Mouse (Mus musculus) CD4-positive helper T cell, adult 2 months (primary cell): ENCODE measurements around the gene Angptl2.

Experiments used
- DNase-seq: peaks from one replicate; pipeline ENCODE4 v3.0.0-alpha.2; 2012; ENCODE audit warnings: low read depth, missing footprints, low spot score

The Angptl2 gene

DNA sequence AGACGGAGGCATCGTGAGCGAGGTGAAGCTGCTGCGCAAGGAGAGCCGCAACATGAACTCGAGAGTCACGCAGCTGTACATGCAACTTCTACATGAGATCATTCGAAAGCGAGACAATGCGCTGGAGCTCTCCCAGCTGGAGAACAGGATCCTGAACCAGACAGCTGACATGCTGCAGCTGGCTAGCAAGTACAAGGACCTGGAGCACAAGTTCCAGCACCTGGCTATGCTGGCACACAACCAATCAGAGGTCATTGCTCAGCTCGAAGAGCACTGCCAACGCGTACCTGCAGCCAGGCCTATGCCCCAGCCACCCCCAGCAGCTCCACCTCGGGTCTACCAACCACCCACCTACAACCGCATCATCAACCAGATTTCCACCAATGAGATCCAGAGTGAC lies 12.7 kb downstream of the Angptl2 start:
- DNase-seq = no peak

- DNase-seq = no peak
These were observed 14.8 kb downstream of the Angptl2 start for GRCm38 (mm10) chr2:33230701-33231100.

- DNase-seq = no peak
These were observed 15.9 kb downstream of the Angptl2 start for GRCm38 (mm10) chr2:33231788-33232187.

DNA sequence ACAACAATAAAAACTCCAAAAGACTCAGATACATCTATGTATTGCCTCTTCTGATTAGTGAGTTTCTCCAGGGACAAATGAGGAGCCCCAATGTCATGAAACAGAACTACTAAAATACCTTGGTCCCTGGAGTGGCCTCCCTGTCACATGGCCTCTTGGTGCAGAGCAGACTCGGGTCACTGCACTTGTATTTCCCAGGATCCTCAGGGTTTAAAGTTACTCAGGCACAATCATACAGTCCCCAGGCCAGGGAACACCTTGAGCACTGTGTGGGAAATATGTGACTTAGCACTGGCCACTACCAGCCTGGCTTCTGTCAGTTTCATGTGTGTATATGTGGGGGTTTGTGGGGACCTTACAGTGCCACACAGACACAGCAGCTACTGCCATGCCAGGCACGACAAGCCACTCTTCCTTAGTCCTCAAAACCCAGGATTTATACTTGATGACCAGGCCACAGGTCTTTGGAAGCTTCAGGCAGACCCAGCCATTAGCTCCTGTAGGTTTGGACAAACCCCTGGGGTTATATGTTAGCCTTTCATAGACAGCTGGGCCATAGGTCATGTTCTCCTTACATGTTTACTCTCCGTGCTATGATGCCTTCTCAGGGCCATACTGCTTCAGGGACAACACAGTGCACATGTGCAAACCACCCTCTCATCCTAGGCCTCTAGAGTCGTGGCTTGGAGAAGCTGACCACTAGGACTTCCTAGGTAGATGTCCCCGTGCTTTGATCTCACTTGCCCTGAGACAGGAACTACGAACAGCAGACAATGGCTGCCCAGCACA lies 17.1 kb downstream of the Angptl2 start:
- DNase-seq = no peak

GRCm38 (mm10) chr2:33233856-33234255 lies 18.0 kb downstream of the Angptl2 start:
- no peak for DNase-seq

DNA sequence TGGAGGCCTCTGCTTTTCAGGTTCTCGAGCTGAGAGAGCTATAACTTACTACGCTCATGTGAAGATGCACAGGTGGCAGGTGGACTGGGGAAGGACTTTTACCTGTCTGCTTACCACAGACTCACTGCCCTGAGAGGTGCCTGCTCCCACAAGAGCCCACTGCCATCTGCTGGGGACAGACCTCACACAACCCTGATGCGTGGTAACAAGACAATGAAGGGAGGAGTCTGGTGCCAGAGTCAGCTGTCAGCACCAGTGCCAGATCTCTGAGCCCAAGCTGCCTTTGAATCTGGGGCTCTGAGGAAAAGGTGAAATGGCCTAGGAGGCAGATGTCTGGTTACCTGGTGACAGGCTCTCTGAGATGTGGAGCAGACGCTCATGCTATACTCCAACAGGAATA lies 19.0 kb downstream of the Angptl2 start:
- DNase-seq = no peak

DNA sequence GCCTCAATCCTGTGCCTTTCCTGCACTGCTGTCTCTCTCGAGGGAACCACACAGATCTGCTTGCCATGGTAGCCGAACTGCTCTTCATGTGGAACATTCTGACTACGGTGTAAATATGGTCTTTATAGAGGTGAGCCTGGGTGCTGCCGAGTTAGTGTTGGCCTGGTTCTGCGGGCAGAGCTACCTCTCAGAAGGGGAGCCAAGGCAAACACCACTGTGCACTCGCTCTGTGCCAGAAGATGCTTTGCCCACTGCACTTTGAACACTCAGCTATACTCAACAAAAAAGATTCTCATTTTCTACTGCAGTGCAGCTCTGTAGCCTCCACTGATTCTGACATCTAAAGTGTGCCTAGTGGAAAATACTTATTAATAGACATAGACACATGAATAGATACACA lies 21.7 kb downstream of the Angptl2 start:
- DNase-seq = no peak

DNA sequence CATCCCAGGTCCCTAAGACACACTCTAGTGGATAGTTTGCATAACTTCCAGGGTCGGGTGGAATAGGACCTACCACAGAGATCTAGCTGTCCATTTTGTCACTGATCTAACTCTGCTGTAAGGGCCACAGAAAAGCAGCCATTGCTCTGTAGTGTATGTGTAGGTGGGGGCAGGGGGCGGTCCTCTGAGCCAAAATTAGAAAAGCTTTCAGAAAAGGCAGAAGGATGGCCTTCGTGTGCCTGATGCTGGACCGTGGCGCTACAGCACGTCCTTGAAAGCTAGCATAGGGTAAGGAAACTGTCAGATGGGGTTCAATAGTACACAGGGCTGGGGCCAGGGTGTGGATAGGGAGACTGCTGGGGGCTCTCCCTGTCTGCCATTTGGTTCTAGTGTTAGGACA lies 29.0 kb downstream of the Angptl2 start:
- no peak for DNase-seq

- no peak for DNase-seq
These were observed 29.5 kb downstream of the Angptl2 start for GRCm38 (mm10) chr2:33245350-33245749.

- no peak for DNase-seq
These were observed 31.0 kb downstream of the Angptl2 start for GRCm38 (mm10) chr2:33246841-33247240.

- DNase-seq = no peak
These were observed 32.7 kb downstream of the Angptl2 start for GRCm38 (mm10) chr2:33248549-33248948.

- no peak for DNase-seq
These were observed 34.2 kb downstream of the Angptl2 start for GRCm38 (mm10) chr2:33249922-33250633.

- no peak for DNase-seq
These were observed 36.9 kb downstream of the Angptl2 start for GRCm38 (mm10) chr2:33252751-33253150.

GRCm38 (mm10) chr2:33253572-33254190 lies 37.8 kb downstream of the Angptl2 start:
- no peak for DNase-seq

GRCm38 (mm10) chr2:33254318-33254985 lies 38.6 kb downstream of the Angptl2 start:
- no peak for DNase-seq

DNA sequence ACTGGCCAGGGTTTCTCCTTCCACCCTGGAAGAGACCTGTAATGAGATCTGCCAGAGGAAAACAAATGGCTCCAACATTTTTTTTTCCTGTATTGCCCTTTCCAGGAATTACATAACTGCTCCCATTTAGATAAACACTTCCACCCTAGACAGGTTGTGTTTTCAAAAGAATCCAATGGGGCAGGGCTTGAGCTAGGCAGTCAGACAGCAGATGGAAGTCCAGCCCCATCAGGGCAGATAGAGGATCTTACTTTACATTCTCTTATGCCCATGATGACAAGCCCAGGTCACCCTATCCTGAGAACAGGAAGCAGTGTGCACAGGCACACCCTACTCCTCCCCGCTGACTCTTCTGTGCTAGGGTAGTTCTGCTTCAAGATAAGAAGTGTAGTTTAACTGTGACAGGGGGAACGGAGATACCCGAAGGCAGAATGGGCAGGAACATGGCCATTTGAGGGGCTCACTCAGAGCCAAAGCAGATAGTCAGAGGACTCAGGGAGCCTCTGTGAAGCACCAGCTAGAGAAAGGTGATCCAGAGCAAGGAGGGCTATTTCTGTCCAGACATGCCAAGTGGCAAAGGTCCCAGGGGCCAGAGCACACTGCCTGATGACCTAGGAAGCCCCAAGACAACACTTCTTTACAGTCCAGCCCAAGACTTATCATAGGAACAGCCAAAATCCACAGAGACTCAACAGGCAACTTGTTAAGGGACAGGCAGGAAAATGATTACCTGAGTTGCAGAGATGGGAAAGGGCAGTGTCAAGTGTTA lies 41.1 kb downstream of the Angptl2 start:
- no peak for DNase-seq

DNA sequence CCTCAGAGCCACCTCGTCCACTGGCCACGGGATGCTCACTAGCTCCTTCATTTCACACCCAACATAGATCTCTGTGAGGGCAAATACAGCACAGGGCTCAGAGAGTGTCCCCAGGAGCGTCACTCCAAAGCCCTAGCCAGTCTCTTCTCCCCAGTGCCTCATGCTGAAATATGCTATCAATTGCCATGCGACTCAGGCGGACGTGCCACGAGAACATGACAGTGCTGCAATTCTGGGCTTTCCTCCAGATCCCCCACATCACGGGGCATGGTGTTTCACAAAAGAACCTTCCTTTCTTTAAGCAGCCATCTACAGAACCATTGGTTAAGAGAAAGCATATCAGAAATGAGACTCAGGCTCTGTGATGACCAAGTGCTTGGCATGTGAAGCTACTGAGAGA lies 44.9 kb downstream of the Angptl2 start:
- no peak for DNase-seq

DNA sequence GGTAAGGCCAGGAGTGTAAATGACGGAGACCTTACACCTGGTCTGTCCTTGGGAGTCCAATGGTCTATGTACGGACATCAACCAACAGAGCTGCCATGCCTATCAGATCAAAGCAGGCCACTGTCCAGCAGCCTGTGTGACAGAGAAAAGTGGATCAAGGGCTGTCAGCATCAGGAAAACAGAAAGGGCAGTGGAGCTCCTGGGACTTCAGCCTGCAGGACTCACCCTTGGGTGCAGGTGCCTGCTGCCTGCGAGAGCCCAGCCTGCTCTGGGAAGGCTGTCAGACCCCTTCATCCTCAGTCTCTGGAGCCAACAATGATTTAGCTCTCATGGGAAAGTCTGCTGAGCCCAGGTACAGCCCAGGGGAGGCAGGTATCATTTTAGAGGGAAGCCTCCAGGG lies 45.6 kb downstream of the Angptl2 start:
- DNase-seq = no peak

GRCm38 (mm10) chr2:33265793-33266192 lies 49.9 kb downstream of the Angptl2 start:
- DNase-seq = no peak

- DNase-seq = no peak
These were observed 51.2 kb downstream of the Angptl2 start for GRCm38 (mm10) chr2:33267075-33267474.

DNA sequence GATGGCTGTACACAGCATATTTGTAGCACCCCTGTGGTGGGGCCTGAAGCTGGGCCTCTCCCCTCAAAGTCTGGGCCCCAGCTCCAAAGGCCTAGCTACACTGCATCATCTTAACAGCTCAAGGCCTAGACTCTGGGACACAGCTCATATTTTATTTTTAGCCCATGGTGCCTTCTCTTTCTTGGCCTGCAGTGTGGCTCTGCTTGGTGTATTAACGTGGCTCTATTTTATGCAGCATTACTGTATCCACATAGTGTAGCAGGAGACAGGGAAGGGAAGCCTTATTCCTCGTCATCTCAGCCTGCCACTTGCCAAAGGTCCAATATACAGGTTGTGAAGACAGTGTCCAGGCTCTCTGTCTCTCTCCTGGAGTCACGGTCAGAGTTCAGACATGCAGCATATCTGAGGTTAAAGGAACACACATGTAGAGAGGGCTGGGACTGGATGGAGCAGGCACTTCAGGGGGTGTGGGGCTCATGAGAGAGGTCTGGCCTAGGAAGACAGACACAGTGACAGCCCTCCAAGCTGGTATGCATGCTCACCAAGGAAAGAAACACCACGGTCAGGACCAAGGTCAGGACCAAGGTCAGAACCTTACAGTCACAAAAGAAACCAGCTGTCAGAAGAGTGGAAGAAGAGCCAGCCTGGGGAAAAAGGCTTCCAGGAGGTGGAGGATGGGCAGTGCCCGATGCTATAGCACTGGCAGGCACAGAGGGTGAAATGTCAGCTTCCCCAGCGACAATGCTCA lies 52.7 kb downstream of the Angptl2 start:
- DNase-seq = no peak
